Mouse (Mus musculus): Measurements from ENCODE around the gene Twf2. TPM values are rescaled to one million over a fixed set of nuclear protein-coding genes. Genes with fewer than 3 reads are reported as not detected.
A peak's percentile ranks its signal among the peaks of the same experiment; 100 is the strongest.

Twf2 gene
- total RNA-seq, 2 experiments from 2014 or later, result 127 to 210 TPM

DNA sequence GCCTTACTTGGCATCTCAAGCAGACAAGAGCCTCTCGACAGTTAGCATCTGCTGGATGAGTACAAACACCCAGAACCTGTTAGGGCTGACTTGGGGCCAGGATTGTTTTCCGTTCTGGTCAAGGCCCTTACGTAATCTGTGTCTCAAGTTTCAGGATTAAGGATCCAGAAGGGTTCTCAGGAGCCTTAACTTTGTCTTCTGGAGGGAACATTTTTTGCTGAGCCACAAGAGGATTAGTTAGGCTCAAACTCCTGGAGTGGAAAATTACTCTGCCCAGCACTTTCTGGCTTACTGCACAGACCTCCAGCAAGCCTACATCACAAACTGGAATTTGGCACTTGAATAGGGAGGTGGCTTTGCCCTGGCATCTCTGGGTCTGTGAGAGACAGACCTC, 33.9 kb downstream of the Twf2 start:
- intact Hi-C loops (cut with DNase I), result no loop called here
- Histone ChIP-seq H3K4me3 (no peak overlapping the region), H3K27ac (peak overlapping the region; percentile 53)
- no peak for TF ChIP-seq CTCF (IDR thresholded peaks at IDR 0.05)
- peak; percentile 56 for DNase-seq

DNA sequence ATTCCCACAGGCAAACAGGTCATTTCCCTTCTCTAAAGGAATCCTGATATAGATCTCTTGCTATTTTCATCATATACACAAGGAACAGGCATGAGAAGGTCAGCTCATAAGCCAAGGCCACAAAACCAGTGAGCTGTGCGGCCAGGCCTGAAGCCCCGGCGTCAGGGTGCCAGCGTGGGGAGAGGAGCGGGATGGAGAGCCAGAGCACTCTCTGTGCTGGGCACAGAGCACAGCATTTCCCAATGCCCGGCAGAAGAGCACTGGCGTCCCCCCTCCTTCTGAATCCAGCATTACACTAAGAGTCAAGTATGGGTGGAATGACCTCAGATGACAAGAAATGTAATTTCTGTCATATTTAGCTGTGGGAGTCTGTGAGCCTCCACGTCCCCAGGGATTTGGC, 34.5 kb downstream of the Twf2 start:
- no peak for TF ChIP-seq CTCF (IDR thresholded peaks at IDR 0.05)
- no peak for DNase-seq
- intact Hi-C loops (cut with DNase I), result no loop called here
- H3K4me3 ChIP-seq, result no peak overlapping the region
- peak overlapping the region; percentile 53 for H3K27ac ChIP-seq

DNA sequence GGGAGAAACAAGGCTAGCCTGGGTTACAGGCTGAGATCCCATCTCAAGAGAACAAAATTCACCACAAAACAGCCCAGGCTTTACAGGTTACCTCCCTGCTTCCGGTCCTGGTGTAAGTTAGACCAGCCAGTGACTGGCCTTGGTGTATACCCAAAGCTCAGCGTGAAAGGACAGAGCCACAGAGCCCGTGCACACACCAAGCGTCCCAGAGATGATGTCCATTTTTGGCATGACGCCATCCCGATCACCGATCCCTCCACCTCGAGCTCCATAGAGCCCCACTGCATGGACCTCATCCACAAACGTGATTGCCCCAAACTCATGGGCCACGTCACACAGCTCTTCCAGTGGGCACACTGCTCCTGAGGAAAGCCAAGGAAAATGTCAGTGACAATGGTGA, 35.0 kb downstream of the Twf2 start:
- H3K27ac ChIP-seq, result 0 out of 2 replicates have a peak overlapping the region, but pooled peaks have one; percentile 53
- no peak for TF ChIP-seq CTCF (IDR thresholded peaks at IDR 0.05)

DNA sequence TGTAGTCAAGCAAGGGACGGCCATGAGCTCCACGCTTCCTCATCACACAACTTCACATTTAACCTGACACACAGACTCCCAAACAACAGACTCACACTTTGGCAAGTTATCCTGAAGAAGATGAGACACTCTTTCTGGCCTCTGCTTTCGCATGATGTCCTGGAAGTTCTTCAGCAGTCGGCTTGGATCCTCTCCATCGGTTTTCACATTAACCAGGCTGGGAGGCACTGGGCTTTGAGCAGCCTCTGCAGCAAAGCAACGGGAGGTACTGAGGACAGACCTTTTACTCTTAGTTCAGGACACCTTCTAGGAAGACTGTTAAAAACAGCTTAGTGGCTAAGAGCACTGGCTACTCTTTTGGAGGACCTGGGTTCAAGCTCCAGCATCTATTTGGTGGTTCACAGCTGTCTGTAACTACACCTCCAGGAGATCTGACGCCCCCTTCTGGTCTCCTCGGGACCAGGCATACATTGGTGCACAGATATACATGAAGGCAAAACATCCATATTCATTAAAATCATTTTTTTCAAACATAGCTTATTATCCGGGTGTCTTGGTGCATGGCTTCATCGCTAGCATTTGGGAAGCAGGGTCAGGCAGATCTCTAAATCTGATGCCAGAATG, 38.7 kb downstream of the Twf2 start:
- Histone ChIP-seq H3K4me3 (no peak overlapping the region), H3K27ac (no peak overlapping the region)
- intact Hi-C loops (cut with DNase I), result no loop called here
- no peak for DNase-seq
- TF ChIP-seq CTCF (IDR thresholded peaks at IDR 0.05), result 0 out of 2 replicates have a peak, but pooled peaks have one; percentile 1

More for the DNA sequence above, 35.0 kb downstream of the Twf2 start:
- H3K4me3 ChIP-seq, result no peak overlapping the region
- no peak for DNase-seq
- intact Hi-C loops (cut with DNase I), result no loop called here

DNA sequence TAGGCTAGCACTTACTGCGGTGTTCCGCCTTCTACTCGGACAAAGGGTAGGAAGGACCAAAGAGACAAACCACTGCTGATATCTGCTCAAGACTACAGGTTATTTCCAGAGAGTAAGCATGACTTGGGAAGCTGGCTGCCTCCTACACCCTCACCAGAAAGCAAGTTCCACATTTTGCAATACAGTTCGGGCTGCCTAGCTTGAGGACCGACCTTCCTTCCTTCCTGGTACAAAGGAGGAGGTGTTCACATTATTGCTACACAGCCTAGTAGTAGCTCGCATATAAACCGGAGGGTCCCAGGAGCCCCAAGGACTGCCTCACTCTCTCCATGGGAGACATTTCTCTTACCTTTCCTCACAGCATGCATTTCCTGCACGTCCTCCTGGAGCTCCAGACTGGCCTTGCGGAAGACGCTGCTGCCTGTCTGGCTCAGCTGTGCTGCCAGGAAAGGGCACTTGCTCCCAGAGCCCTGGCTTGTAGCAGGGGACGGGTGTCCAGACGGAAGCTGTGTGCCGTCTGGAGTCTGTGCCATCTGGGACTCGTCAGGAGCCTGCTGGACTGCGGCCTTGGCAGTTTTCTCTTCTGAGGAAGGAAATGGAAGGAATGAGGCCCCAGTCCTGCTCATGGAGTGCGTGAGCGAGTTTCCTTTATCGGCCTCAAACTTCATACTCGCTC, 40.0 kb downstream of the Twf2 start:
- Histone ChIP-seq H3K4me3 (0 out of 2 replicates have a peak overlapping the region, but pooled peaks have one; percentile 1), H3K27ac (peak overlapping the region; percentile 69)
- TF ChIP-seq CTCF (IDR thresholded peaks at IDR 0.05), result no peak
- intact Hi-C loops (cut with DNase I), result no loop called here
- DNase-seq, result peak; percentile 62

DNA sequence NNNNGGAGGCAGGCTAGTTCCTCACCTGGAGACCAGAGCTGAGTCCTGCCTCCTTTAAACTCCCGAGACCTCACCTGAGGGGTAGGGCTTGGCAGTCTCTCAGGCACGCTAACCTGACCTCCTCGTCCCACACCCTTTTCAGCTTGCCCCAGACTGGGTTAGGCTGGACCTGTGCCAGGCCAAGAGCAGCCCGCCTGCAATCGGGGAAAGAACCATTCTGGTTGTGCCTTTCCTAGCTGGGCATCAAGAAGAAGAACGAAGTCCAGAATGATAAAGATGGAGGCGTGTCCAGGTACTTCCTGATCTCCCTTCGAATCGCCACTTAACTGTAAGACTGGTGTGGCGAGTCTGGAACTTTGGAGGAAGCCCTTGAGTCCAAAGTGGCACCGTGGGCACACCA, 46.6 kb downstream of the Twf2 start:
- no peak for DNase-seq
- Histone ChIP-seq H3K27ac (no peak overlapping the region), H3K4me3 (no peak overlapping the region)
- TF ChIP-seq CTCF (IDR thresholded peaks at IDR 0.05), result no peak
- intact Hi-C loops (cut with DNase I), result no loop called here

DNA sequence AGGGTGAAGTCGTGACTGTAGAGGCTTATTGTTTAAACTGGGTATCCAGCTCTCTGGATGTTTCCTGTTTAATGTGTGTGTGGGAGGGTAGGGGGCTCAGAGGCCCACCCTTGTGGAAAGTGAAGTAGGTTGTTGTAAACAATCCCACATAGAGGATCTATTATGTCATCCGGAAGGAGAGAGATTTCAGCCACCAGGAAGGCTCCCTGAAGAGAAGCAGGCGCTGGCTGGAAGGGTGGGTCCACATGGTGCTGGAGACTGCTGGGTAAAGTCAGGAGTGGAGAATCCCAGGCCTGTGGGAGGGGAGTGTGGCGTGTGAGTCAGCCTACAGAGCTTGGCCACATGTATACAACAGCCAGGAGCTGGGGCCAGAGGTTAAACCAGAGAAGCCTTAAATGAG, 47.3 kb downstream of the Twf2 start:
- intact Hi-C loops (cut with DNase I), result no loop called here
- Histone ChIP-seq H3K4me3 (no peak overlapping the region), H3K27ac (no peak overlapping the region)
- peak; percentile 46 for DNase-seq
- TF ChIP-seq CTCF (IDR thresholded peaks at IDR 0.05), result no peak

DNA sequence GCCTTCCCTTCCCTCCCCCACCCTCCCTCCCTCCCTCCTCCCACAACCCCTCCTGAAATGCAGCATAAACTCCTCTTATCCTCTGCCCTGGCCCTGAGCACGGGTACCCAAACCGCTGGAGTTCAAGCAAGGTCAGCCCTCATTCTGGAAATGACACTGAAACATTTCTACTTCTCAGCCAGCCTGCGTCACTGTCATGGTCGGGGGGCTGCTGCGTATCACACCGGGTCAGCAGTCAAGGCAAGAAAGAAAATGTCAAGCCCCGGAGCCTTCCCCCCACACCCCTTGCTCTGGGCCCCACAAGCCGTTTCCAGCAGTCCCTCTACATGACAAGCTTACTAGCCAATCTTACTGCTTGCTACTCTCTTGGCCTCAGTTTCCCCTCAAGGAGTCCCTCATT, 48.2 kb downstream of the Twf2 start:
- no peak for TF ChIP-seq CTCF (IDR thresholded peaks at IDR 0.05)
- no peak overlapping the region for H3K4me3 ChIP-seq
- no peak for DNase-seq
- no peak overlapping the region for H3K27ac ChIP-seq
- intact Hi-C loops (cut with DNase I), result no loop called here

DNA sequence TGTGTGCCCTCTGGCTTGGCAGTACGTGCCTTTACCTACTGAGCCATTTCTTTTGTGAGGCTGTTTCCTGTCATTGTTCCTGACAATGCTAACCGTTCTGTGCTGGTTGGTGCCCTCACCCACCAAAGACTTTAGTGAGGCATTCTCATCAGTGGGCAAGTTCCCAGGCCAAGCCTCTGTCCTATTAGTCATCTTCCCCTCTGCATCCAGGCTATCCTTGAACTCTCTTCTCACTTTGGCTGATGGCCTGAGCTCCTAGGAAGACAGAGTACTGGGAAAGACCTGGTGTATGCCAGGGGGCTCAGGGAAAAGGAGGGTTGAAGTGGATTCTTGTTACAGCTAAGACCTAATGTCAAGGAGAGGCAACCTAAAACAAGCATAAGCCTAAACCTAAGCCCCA, 51.1 kb downstream of the Twf2 start:
- TF ChIP-seq CTCF (IDR thresholded peaks at IDR 0.05), result no peak
- Histone ChIP-seq H3K4me3 (no peak overlapping the region), H3K27ac (no peak overlapping the region)
- no peak for DNase-seq
- intact Hi-C loops (cut with DNase I), result no loop called here

DNA sequence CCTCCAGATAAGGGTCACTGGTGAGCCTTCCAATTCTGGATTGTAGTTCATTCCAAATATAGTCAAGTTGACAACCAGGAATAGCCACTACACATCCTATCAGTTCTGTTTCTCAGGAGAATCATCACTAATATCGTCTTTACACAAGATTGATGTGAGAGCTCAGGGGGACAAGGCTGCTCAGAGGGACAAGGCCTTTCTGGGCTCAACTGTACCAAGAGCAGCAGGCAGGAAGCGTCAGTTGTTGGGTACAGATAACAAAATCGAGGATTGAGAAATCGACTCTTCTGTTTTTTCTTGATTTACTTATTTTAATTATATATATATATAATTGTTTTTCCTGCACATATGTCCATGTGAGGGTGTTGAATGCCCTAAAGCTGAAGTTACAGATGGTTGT, 55.5 kb downstream of the Twf2 start:
- intact Hi-C loops (cut with DNase I), result no loop called here
- no peak overlapping the region for H3K4me3 ChIP-seq
- TF ChIP-seq CTCF (IDR thresholded peaks at IDR 0.05), result no peak
- H3K27ac ChIP-seq, result no peak overlapping the region
- no peak for DNase-seq

DNA sequence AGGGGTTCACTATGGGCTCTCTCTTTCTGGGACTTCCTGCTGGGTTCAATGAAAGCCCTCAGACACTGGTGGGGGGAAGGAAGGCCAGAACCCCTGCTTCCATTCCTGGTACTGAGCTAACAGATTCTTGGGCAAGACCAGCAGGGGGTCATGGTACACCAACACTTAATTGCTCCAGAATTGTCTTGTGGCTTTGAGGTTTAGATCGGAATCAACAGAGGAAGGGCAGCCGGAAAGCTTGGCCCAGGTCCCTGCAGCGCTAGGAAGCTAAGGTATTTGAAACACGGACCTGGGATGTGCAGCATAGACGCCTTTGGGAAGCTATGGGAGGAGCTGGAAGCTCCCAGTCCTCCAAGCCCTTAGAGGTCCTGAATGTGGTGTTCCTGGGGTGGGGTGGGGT, 56.1 kb downstream of the Twf2 start:
- DNase-seq, result no peak
- intact Hi-C loops (cut with DNase I), result no loop called here
- Histone ChIP-seq H3K27ac (no peak overlapping the region), H3K4me3 (no peak overlapping the region)
- no peak for TF ChIP-seq CTCF (IDR thresholded peaks at IDR 0.05)

DNA sequence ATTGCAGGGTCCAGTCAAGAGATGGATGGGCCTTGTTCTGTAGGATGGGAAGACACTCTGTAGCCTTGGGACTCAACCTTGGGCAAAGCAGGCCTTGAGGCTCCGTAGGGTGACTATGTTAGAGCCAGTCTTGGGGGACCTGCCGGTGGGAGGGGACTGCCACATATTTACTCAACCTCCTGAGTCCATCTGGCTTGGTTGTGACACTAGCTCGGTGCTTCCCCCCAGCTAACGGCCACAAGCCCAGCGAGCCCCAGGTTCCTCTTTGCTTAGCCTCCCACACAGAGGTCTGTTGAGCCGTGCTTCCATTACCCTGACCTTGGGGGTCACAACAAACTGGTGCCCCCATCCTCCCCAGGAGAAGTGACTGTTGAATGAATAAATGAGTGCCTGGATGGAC, 58.1 kb downstream of the Twf2 start:
- no peak for DNase-seq
- TF ChIP-seq CTCF (IDR thresholded peaks at IDR 0.05), result no peak
- Histone ChIP-seq H3K27ac (no peak overlapping the region), H3K4me3 (no peak overlapping the region)
- intact Hi-C loops (cut with DNase I), result no loop called here

DNA sequence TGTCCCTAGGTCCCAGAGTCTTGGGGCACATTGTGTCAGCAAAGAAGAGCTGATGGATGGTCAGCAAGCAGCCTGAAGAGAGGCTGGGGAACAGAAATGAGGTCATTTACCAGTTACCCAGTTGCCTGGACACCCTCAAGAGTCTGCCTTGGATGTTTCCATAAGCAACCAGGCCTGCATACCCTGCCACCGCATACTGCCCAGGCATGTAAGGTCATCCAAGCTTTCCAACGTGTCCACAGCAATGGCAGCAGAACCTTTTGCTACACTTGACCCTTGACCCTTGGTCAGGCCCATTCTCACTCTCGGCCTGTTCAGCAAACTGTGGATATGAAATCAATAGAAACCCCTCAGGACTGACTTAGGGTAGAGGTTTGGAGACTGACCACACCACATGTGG, 58.6 kb downstream of the Twf2 start:
- DNase-seq, result no peak
- TF ChIP-seq CTCF (IDR thresholded peaks at IDR 0.05), result no peak
- Histone ChIP-seq H3K4me3 (no peak overlapping the region), H3K27ac (no peak overlapping the region)
- intact Hi-C loops (cut with DNase I), result no loop called here

DNA sequence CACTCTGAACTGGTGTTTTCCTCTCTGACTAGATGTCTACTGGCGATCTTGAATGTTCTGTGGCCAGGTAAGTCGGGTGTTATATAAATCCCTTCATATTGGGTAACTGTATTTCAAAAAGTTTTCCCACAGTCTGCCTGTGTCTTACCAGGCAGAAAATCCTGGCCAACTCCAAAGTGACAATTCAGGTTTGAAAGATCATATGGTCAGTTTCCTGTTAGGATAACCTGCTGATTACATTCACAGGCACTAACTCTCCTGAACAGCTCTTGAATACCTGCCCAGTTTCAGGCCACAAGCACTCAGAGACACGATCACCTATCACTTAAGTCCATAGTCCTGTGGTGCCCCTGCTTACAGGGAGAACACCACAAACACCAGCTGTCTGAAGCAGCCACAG, 59.2 kb downstream of the Twf2 start:
- H3K27ac ChIP-seq, result no peak overlapping the region
- intact Hi-C loops (cut with DNase I), result no loop called here
- DNase-seq, result no peak
- TF ChIP-seq CTCF (IDR thresholded peaks at IDR 0.05), result no peak
- no peak overlapping the region for H3K4me3 ChIP-seq

Measured in gastrocnemius, adult 2 months (tissue).